Mouse (Mus musculus) C2C12 (cell line): ENCODE data around the gene Ky. TPM values are rescaled to one million over a fixed set of nuclear protein-coding genes. Genes with fewer than 3 reads are reported as not detected.

ENCODE experiments used
- H3K27me3 ChIP-seq: one replicate; pipeline ENCODE4 v1.6.1; 2011; ENCODE audit not compliant: control insufficient read depth, insufficient read depth, insufficient read length
- H3K36me3 ChIP-seq: one replicate; pipeline ENCODE4 v1.6.1; 2011; ENCODE audit not compliant: control insufficient read depth, insufficient read depth
- H3K4me3 ChIP-seq: one replicate; pipeline ENCODE4 v1.5.1; 2011; ENCODE audit warnings: mild to moderate bottlenecking, control low read depth; ENCODE audit not compliant: poor library complexity, insufficient read depth, severe bottlenecking
- H3K79me2 ChIP-seq: one replicate; pipeline ENCODE4 v1.6.1; 2011; ENCODE audit not compliant: control insufficient read depth, insufficient read depth
- H3K79me3 ChIP-seq: one replicate; pipeline ENCODE4 v1.6.1; 2011; ENCODE audit warnings: low read depth, control low read depth
- H3ac ChIP-seq: one replicate; pipeline ENCODE3; 2011; ENCODE audit warnings: low read depth; ENCODE audit not compliant: control insufficient read depth, insufficient read length
- CEBPB ChIP-seq: IDR thresholded peaks from one replicate; pipeline ENCODE4 v1.6.1; 2011; ENCODE audit warnings: low read depth, mild to moderate bottlenecking, control low read depth, moderate library complexity
- CTCF ChIP-seq: IDR thresholded peaks from one replicate; pipeline ENCODE4 v1.5.1; 2011; ENCODE audit not compliant: control insufficient read depth, insufficient read depth, insufficient read length
- FOSL1 ChIP-seq: IDR thresholded peaks from one replicate; pipeline ENCODE4 v1.8.0; 2011; ENCODE audit warnings: mild to moderate bottlenecking, low read length; ENCODE audit not compliant: poor library complexity, insufficient read depth, severe bottlenecking
- MAX ChIP-seq: IDR thresholded peaks from one replicate; pipeline ENCODE4 v1.6.1; 2011; ENCODE audit warnings: mild to moderate bottlenecking, control low read depth
- MYOD1 ChIP-seq: IDR thresholded peaks from one replicate; pipeline ENCODE4 v1.6.1; 2011; ENCODE audit warnings: low read depth; ENCODE audit not compliant: control insufficient read depth, insufficient read length
- MYOG ChIP-seq: IDR thresholded peaks from one replicate; pipeline ENCODE4 v1.6.1; 2011; ENCODE audit not compliant: control insufficient read depth, insufficient read length; ENCODE audit errors: extremely low read depth
- USF1 ChIP-seq: IDR thresholded peaks from one replicate; pipeline ENCODE4 v1.6.1; 2011; ENCODE audit warnings: low read depth, mild to moderate bottlenecking, control low read depth, moderate library complexity
- polyA plus RNA-seq: library from polyadenylated mRNA; unstranded; fragments of >200 nt; fragmentation: generic; extraction: Trizol; gene quantifications from one replicate; pipeline ENCODE4 v1.2.1, GENCODE M21; 2012; ENCODE audit warnings: missing spikeins

Ky gene
- polyA plus RNA-seq, 1 experiment = not detected

- Histone ChIP-seq H3K79me2 (no peaks in the 10 kb centered on the region), H3K4me3 (no peak overlapping the region), H3ac (no peak overlapping the region), H3K36me3 (no peaks in the 10 kb centered on the region), H3K79me3 (no peaks in the 10 kb centered on the region), H3K27me3 (peaks cover 16% of the 10 kb centered on the region)
- TF ChIP-seq MYOG (no peak), CEBPB (no peak), FOSL1 (no peak), USF1 (no peak), MAX (no peak), MYOD1 (no peak), CTCF (no peak)
Measured at GRCm38 (mm10) chr9:102542540-102542939, 37.0 kb downstream of the Ky start.

GRCm38 (mm10) chr9:102543761-102544115 lies 38.2 kb downstream of the Ky start:
- Histone ChIP-seq H3K79me3 (no peaks in the 10 kb centered on the region), H3K36me3 (no peaks in the 10 kb centered on the region), H3K79me2 (no peaks in the 10 kb centered on the region), H3ac (no peak overlapping the region), H3K4me3 (no peak overlapping the region), H3K27me3 (peaks cover 24% of the 10 kb centered on the region)
- TF ChIP-seq FOSL1 (no peak), MYOG (no peak)

- H3ac ChIP-seq = no peak overlapping the region
- TF ChIP-seq CTCF (no peak), CEBPB (no peak), MAX (no peak), MYOG (no peak), MYOD1 (no peak), FOSL1 (no peak), USF1 (no peak)
- no peaks in the 10 kb centered on the region for H3K36me3 ChIP-seq
- no peaks in the 10 kb centered on the region for H3K79me2 ChIP-seq
- H3K79me3 ChIP-seq = no peaks in the 10 kb centered on the region
- peaks cover 24% of the 10 kb centered on the region for H3K27me3 ChIP-seq
- H3K4me3 ChIP-seq = no peak overlapping the region
Measured at GRCm38 (mm10) chr9:102544116-102544772, 38.7 kb downstream of the Ky start.

- H3K79me2 ChIP-seq = no peaks in the 10 kb centered on the region
- no peaks in the 10 kb centered on the region for H3K79me3 ChIP-seq
- no peak overlapping the region for H3K4me3 ChIP-seq
- H3K27me3 ChIP-seq = peaks cover 24% of the 10 kb centered on the region
- H3K36me3 ChIP-seq = no peaks in the 10 kb centered on the region
- no peak overlapping the region for H3ac ChIP-seq
- TF ChIP-seq USF1 = peak; percentile 21
- no peak for TF ChIP-seq MYOG
- peak; percentile 32 for TF ChIP-seq MAX
- no peak for TF ChIP-seq FOSL1
- no peak for TF ChIP-seq MYOD1
- TF ChIP-seq CEBPB = no peak
- peak; percentile 74 for TF ChIP-seq CTCF
Measured at GRCm38 (mm10) chr9:102544773-102545366, 39.3 kb downstream of the Ky start.

GRCm38 (mm10) chr9:102545406-102546255 lies 40.1 kb downstream of the Ky start:
- H3ac ChIP-seq = no peak overlapping the region
- H3K79me2 ChIP-seq = no peaks in the 10 kb centered on the region
- peaks cover 24% of the 10 kb centered on the region for H3K27me3 ChIP-seq
- TF ChIP-seq MYOG (no peak), MAX (no peak), FOSL1 (no peak), CTCF (no peak), USF1 (no peak), CEBPB (no peak), MYOD1 (no peak)
- no peaks in the 10 kb centered on the region for H3K79me3 ChIP-seq
- no peak overlapping the region for H3K4me3 ChIP-seq
- H3K36me3 ChIP-seq = no peaks in the 10 kb centered on the region
